Mouse (Mus musculus) neural tube, embryonic 11.5 days (tissue): Measurements from ENCODE around the gene Iqcf1. TPM values are rescaled to one million over a fixed set of nuclear protein-coding genes. Genes with fewer than 3 reads are reported as not detected.

Experiments
- ATAC-seq: fragments of 200-750 bp; cut with Nextera tagmentation; 2 replicates; pipeline ENCODE4 v1.8.0; 2017; ENCODE audit warnings: moderate number of reproducible peaks, mild to moderate bottlenecking, moderate TSS enrichment, moderate library complexity; ENCODE audit not compliant: insufficient read depth, low FRiP score, low TSS enrichment
- DNase-seq: peaks from one replicate; pipeline ENCODE4 v3.0.0-alpha.2; 2015; ENCODE audit warnings: low spot score
- H3K27ac ChIP-seq: fragments of 300-500 bp; sonication (generic); 2 replicates; pipeline ENCODE4 v1.5.1; 2014; ENCODE audit warnings: low read depth, mild to moderate bottlenecking, low read length
- H3K27me3 ChIP-seq: fragments of 300-500 bp; sonication (generic); 2 replicates; pipeline ENCODE4 v1.6.1; 2014; ENCODE audit warnings: mild to moderate bottlenecking, low read length, mixed read lengths; ENCODE audit not compliant: control insufficient read depth, insufficient read depth
- H3K36me3 ChIP-seq: fragments of 300-500 bp; sonication (generic); 2 replicates; pipeline ENCODE4 v1.6.1; 2014; ENCODE audit warnings: mild to moderate bottlenecking, low read length, moderate library complexity, mixed read lengths; ENCODE audit not compliant: control insufficient read depth, insufficient read depth
- H3K4me1 ChIP-seq: fragments of 300-500 bp; sonication (generic); 2 replicates; pipeline ENCODE4 v1.6.1; 2014; ENCODE audit warnings: low read length, mixed read lengths; ENCODE audit not compliant: control insufficient read depth, insufficient read depth
- H3K4me2 ChIP-seq: fragments of 300-500 bp; sonication (generic); 2 replicates; pipeline ENCODE4 v1.6.1; 2014; ENCODE audit warnings: low read depth, mild to moderate bottlenecking, moderate library complexity
- H3K4me3 ChIP-seq: fragments of 300-500 bp; sonication (generic); 2 replicates; pipeline ENCODE4 v1.5.1; 2014; ENCODE audit warnings: low read depth, low read length
- H3K9ac ChIP-seq: fragments of 300-500 bp; sonication (generic); 2 replicates; pipeline ENCODE4 v1.6.1; 2014; ENCODE audit warnings: mild to moderate bottlenecking, low read length
- H3K9me3 ChIP-seq: fragments of 300-500 bp; sonication (generic); 2 replicates; pipeline ENCODE4 v1.6.1; 2016; ENCODE audit warnings: low read length; ENCODE audit not compliant: control insufficient read depth
- WGBS: fragments of 180-500 bp; shearing (Covaris S2); extraction: QIAGEN DNeasy Blood & Tissue Kit; methylation state at CpG from one replicate; pipeline ENCODE4 v1.1.7; 2014; 5-methylcytosine and 5-hydroxymethylcytosine counted together
- polyA plus RNA-seq: library from polyadenylated mRNA; unstranded; fragments of >200 nt; fragmentation: Nextera tagmentation; extraction: Ambion mirVana; gene quantifications from 2 replicates; pipeline ENCODE4 v1.2.1, GENCODE M21; 2014

Gene Iqcf1
- polyA plus RNA-seq, 1 experiment from 2014 or later: not detected

DNA sequence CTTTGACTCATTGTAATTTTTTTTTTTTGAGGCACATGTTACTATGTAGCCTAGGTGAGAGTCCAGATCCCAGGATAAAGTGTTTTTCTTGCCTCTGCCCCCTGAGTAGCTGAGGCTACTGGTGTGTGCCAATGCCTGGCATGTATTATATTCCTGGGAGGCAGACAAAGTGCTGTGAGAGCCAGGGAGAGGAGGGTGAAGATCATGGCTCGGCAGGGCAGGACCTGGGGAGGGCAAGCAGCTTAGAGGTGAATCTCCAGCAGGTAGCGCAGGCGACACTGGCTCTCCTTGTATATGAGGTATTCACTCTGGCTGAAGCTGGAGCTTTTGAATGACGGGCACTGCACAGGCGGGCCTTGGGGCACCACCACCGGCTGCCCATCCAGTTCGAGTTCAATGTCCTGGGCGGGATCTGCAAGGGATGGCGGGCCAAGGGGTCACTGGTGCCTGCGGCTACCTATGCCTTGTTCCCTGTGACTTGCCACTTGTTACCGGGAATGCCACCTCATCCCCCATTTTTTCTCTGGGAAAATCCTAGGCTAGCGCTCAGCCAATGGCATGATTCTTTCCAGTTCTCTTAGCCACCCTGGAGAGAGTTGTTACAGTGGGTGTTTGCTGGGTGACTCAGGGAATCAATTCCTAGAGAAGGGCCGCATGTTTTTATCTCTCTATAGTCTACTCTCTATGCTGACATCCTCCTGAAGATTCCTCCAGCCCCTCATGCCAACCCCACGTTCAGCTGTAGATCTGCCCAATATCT lies 28.6 kb upstream of the Iqcf1 start:
- H3K4me1 ChIP-seq: peaks cover 9% of the 10 kb centered on the region; the same call in 1 of the 2 replicates
- H3K27me3 ChIP-seq: no peaks in the 10 kb centered on the region
- no peak overlapping the region for H3K27ac ChIP-seq
- 64% methylated on average over 14 of the region's 14 CpGs for WGBS
- no peak for DNase-seq
- no peak overlapping the region for H3K9ac ChIP-seq
- peak overlapping the region; percentile 24; the same call in 1 of the 2 replicates for H3K4me2 ChIP-seq
- no peak for ATAC-seq
- no peaks in the 10 kb centered on the region for H3K9me3 ChIP-seq
- no peak overlapping the region for H3K4me3 ChIP-seq
- H3K36me3 ChIP-seq: no peaks in the 10 kb centered on the region

DNA sequence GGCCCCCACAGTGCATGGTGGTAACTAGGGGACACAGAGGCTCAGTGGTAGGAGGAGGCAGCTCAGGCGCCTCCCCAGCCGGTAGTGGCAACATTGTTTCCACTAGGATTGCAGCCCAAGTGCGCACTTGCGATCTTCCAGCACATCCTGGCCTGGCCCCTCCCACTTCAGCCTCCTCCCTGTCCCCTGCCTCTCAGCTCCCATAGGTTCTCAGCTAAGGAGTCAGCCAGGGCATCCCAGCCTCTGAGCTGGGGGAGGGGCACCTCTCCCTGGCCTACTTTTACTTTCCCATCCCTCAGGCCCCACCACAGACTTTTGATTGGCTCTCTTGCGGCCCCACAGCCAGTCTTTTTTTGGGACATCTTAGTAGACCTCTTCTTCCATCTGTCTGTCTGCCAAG lies 27.9 kb upstream of the Iqcf1 start:
- Histone ChIP-seq H3K4me3 (no peak overlapping the region), H3K4me1 (peaks cover 9% of the 10 kb centered on the region; the same call in 1 of the 2 replicates), H3K9me3 (no peaks in the 10 kb centered on the region), H3K4me2 (peak overlapping the region; percentile 24; the same call in 1 of the 2 replicates), H3K27me3 (no peaks in the 10 kb centered on the region), H3K9ac (no peak overlapping the region), H3K36me3 (no peaks in the 10 kb centered on the region), H3K27ac (no peak overlapping the region)
- 12% methylated on average over 5 of the region's 5 CpGs for WGBS
- ATAC-seq (no peak), DNase-seq (peak; percentile 17)

DNA sequence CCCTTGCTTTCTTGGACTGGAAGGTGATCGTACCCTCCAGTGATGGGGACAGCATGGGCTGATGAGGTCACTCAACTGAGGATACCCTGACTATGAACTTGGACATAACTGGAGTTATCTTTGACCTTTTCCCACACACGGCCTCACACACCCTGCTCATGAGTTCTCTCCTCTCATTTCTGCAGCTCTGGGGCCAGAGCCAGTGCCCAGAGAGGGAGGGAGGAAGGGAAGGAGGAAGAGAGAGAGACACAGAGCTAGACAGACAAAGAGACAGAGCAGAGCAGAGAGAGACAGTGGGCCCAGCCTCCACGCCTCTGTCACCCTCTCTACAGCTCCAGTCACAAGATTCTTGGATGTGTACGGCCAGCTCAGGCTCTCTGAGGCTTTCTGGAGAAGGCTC lies 27.4 kb upstream of the Iqcf1 start:
- ATAC-seq (no peak), DNase-seq (peak; percentile 6)
- H3K4me2 ChIP-seq: no peak overlapping the region
- peaks cover 9% of the 10 kb centered on the region; the same call in 1 of the 2 replicates for H3K4me1 ChIP-seq
- H3K36me3 ChIP-seq: no peaks in the 10 kb centered on the region
- no peak overlapping the region for H3K9ac ChIP-seq
- no peaks in the 10 kb centered on the region for H3K27me3 ChIP-seq
- 68% methylated on average over 4 of the region's 4 CpGs for WGBS
- H3K9me3 ChIP-seq: no peaks in the 10 kb centered on the region
- H3K4me3 ChIP-seq: no peak overlapping the region
- no peak overlapping the region for H3K27ac ChIP-seq

DNA sequence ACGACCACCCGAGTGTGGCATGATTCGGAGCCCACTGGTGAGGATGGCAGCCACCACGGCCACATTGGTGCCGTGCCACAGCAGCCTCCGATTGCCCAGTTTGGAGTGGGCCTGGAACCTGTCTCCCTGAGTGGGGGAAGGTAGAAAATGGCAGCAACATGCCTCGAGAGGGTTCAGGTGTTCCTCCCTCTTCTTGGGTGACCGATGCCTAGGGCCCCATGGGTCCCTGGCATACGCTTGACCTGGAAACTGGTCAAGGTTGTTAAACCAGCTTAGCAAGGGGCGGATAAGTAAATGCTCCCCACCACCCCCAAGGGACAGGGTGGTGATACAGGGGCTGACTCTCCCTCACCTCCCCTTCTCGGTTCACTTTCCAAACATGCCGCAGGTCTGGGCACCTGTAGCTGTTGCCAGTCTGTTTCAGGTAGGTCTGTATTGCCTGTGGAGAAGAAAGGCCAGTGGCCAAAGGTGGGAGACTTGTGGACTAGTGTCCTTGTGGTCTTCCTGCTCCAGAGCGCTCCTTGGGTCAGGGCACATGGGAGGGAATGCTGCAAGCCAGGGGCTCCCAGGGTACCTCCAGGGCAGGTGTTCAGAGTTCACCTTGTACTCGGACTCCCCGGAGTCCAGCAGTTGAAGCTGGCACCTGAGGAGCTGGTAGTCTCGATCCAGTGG lies 26.6 kb upstream of the Iqcf1 start:
- Histone ChIP-seq H3K9me3 (no peaks in the 10 kb centered on the region), H3K4me2 (no peak overlapping the region), H3K4me1 (peaks cover 16% of the 10 kb centered on the region), H3K27me3 (no peaks in the 10 kb centered on the region), H3K9ac (no peak overlapping the region), H3K4me3 (no peak overlapping the region), H3K27ac (no peak overlapping the region), H3K36me3 (no peaks in the 10 kb centered on the region)
- WGBS: 90% methylated on average over 16 of the region's 16 CpGs
- DNase-seq (no peak), ATAC-seq (no peak)

DNA sequence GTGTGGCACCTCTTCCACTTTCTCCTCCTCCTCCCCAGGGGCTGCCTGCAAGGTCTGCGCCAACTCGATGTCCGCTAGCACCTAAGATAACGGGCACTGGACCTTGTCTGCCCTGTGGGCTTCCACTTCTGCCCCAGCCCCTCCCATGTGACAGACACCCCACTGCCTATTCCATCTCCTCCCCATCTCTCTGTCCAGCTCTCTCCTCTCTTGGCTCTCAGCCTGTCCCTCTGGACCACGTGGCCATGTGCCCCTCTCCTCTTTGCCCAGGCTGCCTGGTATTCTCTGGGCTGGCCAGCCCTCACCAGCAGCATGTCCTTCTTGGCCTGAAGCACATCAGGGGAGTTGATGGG lies 26.0 kb upstream of the Iqcf1 start:
- no peaks in the 10 kb centered on the region for H3K9me3 ChIP-seq
- no peak overlapping the region for H3K9ac ChIP-seq
- no peaks in the 10 kb centered on the region for H3K27me3 ChIP-seq
- H3K27ac ChIP-seq: no peak overlapping the region
- H3K4me2 ChIP-seq: no peak overlapping the region
- H3K36me3 ChIP-seq: no peaks in the 10 kb centered on the region
- peaks cover 17% of the 10 kb centered on the region for H3K4me1 ChIP-seq
- WGBS: 80% methylated on average over 5 of the region's 5 CpGs
- H3K4me3 ChIP-seq: no peak overlapping the region
- no peak for ATAC-seq
- DNase-seq: peak; percentile 9

DNA sequence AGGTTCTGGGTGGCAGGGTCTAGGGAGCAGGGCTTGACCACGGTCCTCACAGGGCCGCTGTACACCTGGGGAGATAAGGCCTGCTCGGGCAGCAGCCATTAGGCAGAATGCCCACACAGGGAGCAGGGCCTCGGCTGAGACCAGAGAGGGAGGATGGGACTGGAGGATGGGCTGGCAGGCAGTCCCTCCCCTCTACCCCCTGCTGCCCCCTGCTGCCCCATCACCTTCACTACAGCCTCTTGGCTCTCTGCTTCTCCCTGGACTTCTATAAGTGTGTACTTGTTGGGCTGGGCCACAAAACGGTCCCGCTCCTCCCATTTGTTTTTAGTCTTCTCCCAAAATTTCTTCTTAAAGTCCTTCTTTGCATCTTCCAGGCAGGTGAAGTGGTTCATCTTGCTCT lies 25.3 kb upstream of the Iqcf1 start:
- H3K4me3 ChIP-seq: no peak overlapping the region
- no peaks in the 10 kb centered on the region for H3K27me3 ChIP-seq
- ATAC-seq (no peak), DNase-seq (peak; percentile 77)
- no peaks in the 10 kb centered on the region for H3K36me3 ChIP-seq
- peaks cover 17% of the 10 kb centered on the region for H3K4me1 ChIP-seq
- no peak overlapping the region for H3K27ac ChIP-seq
- no peaks in the 10 kb centered on the region for H3K9me3 ChIP-seq
- 2% methylated on average over 6 of the region's 6 CpGs for WGBS
- peak overlapping the region; percentile 24; the same call in 1 of the 2 replicates for H3K9ac ChIP-seq
- no peak overlapping the region for H3K4me2 ChIP-seq

DNA sequence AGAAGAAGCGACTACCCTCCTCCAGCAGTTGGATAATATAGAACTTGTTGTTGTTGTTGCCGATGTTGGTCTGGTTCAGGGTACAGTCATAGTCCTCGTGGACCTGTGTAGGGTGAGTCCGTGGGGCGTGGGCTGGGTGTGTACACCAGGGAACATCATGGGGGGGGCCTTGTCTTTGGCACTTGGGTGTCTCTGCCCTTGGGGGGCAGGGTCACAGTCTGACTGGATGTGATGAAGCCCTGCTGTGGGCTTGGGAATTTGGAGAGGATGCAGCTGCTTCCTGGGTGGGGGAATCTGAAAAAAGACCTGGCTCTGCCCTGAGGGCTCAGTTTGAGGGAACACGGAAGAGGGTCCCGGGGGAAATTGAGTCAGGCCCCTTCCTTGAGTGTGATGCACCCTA lies 24.7 kb upstream of the Iqcf1 start:
- Histone ChIP-seq H3K4me1 (peaks cover 17% of the 10 kb centered on the region), H3K9ac (no peak overlapping the region), H3K36me3 (no peaks in the 10 kb centered on the region), H3K4me2 (no peak overlapping the region), H3K27ac (no peak overlapping the region), H3K27me3 (no peaks in the 10 kb centered on the region), H3K4me3 (no peak overlapping the region), H3K9me3 (no peaks in the 10 kb centered on the region)
- no peak for DNase-seq
- 64% methylated on average over 7 of the region's 7 CpGs for WGBS
- no peak for ATAC-seq

DNA sequence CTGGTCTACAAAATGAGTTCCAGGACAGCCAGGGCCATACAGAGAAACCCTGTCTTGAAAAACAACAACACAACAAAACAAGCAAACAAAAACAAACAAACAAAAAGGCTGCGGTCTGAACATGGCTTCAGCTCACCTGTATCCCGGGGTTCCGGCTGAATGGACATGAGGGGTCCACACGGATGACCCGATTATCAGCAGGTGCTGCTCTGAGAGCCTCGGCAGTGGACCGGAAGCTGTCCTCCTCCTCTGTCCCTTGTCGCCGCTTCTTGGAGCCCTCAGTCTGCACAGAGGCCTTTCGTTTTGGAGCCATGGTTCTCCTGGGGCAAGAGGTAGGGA lies 24.1 kb upstream of the Iqcf1 start, which contains the start of gene Rrp9:
TSS of gene Rrp9 (plus strand) at position 301 of the 339 bp plus-strand sequence.
- peaks cover 17% of the 10 kb centered on the region for H3K4me1 ChIP-seq

More for the DNA sequence above, 24.1 kb upstream of the Iqcf1 start, which contains the start of gene Rrp9:
- no peaks in the 10 kb centered on the region for H3K36me3 ChIP-seq
- H3K9ac ChIP-seq: peak within 1 kb of the TSS; percentile 12; the same call in 1 of the 2 replicates
- H3K9me3 ChIP-seq: no peaks in the 10 kb centered on the region
- ATAC-seq: no peak
- peak within 1 kb of the TSS; percentile 3; the same call in 1 of the 2 replicates for H3K4me2 ChIP-seq
- H3K4me3 ChIP-seq: no peak within 1 kb of the TSS
- no peaks in the 10 kb centered on the region for H3K27me3 ChIP-seq
- H3K27ac ChIP-seq: no peak within 1 kb of the TSS
- 89% methylated on average over 10 of the region's 10 CpGs for WGBS
- DNase-seq: no peak
